Mouse (Mus musculus): ENCODE results near the gene Ppcs.

- no peak for TF ChIP-seq CTCF (conservative IDR thresholded peaks at IDR 0.05; ENCODE audit: insufficient read depth, insufficient read length, low read depth, low read length)
- TF ChIP-seq POLR2A (IDR thresholded peaks at IDR 0.05; ENCODE audit: low read depth, low read length): no peak
Measured at GRCm38 (mm10) chr4:119417894-119418293, 4.3 kb downstream of the Ppcs start.
